Mouse (Mus musculus): ENCODE data around the gene Atp6v0a4. TPM values are rescaled to one million over a fixed set of nuclear protein-coding genes. Genes with fewer than 3 reads are reported as not detected.

The Atp6v0a4 gene
- 4.1 and 5.3 TPM in 2 replicates for polyA plus RNA-seq (2012; rRNA removed)

DNA sequence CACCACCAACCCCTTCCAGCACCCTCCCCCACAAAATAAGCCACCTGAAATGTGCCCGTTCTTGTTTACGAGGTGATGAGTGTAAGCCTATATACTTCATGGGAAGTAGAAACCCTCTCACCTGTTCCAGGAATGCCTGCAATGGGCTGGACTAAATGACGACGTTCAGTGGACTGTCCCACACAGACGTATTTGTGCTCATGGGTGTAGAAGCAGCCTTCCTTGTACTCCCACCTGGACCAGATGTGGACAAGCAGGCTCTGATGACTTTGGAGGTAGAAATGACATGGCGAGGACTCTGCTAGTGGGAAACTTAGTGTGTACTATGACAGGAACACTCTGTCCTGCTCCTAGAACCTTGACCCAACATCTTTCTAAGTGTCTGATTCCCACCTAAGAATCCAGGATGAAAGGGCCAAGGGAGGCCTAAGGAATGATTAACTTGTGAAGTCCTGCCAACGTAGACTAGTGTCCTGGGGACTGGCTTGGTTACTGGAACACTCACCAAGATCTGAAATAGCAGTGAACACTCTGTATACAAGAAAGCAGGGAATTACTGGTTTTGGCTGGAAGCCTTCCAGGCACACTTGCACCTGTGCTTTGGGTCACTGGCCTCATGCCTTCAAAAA lies at the start of gene Atp6v0a4:
Gene Atp6v0a4 (minus strand): TSS at position 380 of the 629 bp plus-strand sequence.
- no peak for DNase-seq (ENCODE audit: low read depth)

DNA sequence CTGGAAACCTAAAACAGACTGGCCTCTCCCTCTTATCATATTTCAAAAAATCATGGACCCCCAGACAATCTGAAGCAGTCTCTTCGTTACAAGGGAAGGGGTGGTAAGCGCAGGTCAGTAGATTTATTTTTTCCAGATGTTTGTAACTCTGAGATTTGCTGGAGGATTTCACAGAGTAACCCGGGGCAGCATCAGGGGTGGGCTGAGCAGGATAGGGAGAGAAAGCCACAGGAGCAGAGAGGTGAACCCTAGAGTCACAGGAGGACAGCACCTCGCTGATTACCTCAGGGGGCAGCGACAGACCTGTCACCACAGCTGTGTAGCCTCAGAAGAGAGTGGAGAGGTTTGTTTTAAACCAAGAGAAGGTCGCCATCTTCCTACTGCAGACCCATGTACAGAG lies 41.0 kb upstream of the Atp6v0a4 start:
- no peak for DNase-seq (ENCODE audit: low read depth)

DNA sequence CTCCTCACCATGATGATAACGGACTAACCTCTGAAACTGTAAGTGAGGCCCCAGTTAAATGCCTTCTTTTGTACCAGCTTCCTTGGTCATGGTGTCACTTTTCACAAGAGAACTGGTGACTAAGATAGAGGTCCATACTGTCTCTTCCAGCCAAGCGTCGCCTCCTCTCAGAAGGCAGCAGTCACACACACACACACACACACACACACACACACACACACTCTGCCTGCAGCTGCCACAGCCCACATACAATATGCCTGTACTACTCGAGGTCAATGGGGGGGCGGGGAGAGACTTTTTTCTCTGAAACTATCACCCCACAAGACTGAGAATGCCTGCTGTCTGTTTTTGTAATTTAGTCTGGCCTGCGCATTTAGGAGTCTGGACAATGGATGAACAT lies 40.3 kb upstream of the Atp6v0a4 start:
- DNase-seq (ENCODE audit: low read depth), result no peak

DNA sequence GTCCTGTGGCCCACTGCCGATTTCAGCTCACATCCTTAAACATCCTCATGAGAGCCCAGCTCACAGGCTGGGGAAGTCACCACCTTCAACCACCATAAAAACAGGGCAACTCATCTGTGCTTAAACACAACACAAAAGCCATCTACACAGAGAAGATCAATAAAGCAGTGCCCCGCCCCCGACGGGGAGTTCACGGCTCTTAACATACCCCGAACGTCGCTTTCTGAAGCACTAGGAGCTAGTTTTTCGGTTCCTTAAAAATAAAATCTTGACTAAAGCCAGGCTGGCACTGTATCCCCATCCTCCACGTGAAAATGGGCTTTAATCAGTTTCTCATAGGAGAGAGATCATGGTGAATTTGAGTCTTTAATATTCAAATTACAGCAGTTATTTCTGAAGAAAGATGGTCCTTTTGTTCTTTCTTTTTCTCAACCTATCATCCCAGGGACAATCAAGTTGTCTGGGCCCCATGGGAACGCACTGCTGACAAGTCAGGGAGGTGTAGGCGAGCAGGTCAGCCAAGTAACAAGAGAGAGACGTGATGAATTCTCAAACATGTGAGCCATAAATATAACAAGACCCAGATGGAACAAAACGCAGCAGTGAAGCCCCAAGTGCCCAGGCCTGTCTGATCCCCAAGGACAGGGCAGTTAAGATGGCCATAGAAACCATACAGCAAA lies 38.6 kb upstream of the Atp6v0a4 start:
- DNase-seq (ENCODE audit: low read depth), result no peak

DNA sequence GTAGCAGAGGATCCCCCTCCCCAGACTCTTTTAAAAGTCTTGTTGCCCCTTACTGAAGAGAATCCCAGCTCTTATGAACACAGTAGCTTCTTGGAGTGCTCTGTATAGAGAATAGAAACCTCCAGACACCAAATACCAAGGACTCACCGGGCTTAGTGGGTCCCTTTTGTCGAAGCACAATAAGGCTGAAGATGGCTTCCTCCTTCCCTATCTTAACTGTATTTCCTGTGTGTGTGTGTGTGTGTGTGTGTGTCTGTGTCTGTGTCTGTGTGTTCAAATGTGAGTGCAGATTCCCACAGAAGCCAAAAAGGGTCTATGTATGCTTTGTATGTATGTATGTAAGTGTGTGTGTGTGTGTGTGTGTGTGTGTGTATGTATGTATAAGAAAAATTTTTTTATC lies 36.2 kb upstream of the Atp6v0a4 start:
- DNase-seq (ENCODE audit: low read depth), result no peak

DNA sequence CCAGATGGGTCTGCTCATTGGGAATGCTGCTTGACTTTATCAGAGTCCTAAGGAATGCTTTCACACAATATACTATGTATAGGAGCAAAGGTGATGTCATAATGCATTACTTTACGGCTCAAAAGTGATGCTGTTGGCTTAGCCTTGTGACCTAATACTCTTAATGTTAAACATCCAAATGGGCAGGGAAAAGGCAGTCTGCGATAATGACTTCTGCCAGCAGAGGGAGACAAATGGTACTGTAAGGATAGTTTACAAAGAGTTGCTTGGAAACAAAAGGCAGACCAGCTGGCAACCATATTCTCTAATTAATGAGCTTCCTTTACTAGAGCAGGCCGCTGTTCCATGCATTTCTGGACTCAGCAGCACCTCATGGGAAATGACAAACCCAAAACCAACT lies 35.7 kb upstream of the Atp6v0a4 start:
- peak; percentile 38 for DNase-seq (ENCODE audit: low read depth)

DNA sequence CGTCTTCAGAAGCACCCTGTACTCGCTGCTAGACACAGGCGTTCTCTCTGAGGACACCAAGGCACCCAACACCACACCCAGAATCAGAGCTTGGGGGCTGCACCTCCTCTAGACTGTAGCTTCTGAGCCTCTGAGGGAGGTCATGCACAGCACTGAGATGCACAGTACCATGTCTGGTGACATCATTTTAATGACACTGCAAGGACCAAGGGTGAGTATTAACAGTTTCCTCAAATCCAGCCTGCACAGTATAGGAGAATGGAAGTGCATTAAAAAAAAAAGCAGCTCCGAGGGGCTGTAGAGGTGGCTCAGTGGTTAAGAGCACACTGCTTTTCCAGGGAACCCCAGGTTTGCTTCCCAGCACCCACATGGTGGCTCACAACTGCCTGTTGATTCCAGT lies 35.2 kb upstream of the Atp6v0a4 start:
- no peak for DNase-seq (ENCODE audit: low read depth)

DNA sequence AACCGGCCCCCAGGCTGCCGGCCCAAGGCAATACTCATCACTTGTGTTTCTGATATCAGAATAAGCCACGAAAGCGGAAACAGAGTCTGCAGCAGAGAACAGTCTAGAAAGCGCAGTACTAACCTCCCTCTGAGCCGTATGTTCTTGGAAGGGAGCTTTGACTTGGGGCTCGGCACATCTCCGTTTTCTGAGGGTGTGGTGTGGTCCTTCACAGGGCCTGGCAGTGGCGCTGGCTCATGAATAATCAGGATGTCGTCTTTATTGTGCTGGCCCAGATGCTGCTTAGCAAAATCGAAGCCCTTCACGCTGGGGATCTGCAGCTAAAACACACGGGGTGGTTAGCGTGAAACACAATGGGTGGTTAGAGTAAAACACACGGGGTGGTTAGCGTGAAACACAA lies 33.5 kb upstream of the Atp6v0a4 start:
- DNase-seq (ENCODE audit: low read depth), result no peak

DNA sequence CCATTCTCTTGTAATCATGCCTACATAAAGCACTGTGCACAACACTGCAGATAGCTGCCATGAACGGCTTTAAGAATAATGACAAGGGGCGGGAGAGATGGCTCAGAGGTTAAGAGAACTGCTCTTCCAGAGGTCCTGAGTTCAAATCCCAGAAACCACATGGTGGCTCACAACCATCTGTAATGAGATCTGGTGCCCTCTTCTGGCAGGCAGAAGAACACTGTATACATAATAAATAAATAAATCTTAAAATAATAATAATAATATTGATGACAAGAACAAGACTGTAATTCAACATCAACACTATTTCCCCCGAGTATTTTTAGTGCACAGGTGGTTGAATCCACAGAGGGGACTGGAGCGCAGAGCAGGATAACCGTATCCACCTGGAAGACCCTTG lies 31.8 kb upstream of the Atp6v0a4 start:
- DNase-seq (ENCODE audit: low read depth), result no peak

DNA sequence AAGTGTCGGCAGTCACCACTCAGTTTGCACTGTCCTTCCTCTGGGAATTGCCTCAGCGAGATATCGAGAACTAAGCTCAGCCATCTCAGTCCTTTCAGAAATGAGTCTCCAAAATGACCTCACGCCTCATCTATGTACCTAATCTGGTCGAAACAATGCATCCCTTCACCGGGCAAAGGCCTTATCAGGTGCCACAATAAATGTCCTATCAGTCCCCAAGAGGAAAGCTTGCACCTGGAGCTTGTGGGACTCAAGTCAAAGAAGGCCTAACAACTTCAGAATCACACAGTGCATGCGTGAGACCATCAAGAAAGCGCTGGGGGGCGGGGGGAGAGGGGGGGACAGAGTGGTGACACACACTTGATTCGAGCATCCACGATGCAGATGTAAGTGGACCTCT lies 27.9 kb upstream of the Atp6v0a4 start:
- DNase-seq (ENCODE audit: low read depth), result no peak

DNA sequence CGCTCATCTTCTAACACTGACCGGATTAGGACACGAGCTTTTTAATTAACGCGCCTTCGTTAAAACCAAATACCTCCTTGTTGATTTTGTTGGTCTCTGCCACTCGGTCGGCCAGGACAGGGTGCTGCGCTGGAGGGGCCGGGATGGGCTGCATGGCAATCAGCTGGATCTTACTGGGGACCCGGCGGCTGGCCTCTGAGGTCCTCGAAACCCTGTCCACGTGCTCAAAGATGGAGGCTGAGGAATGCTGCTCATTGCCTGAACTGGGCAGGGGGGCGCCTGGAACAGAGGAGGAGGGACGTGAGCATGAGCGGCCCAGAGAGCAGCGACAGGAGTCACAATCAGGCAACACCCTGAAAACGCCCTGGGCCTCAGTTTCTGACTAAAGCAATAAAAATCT lies 25.1 kb upstream of the Atp6v0a4 start:
- no peak for DNase-seq (ENCODE audit: low read depth)

DNA sequence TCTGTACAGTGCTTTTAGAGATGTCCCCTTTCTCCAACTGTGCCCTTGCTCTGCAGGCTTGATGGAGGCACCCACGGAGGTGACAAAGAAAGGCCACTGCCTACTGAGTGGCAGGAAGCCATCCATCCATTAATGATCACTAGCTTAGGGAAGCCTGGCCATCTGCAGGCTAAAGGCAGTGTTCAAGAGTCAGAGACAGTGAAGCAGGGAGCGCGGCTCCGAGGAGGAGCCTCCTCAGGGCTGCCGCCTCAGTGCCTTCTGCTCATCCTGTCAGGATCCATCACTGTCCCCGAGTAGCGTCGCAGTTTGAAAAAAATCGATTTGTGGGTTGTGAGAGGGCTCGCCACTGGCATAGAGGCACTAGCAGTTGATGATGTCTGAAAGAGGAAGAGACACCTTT lies 24.2 kb upstream of the Atp6v0a4 start:
- no peak for DNase-seq (ENCODE audit: low read depth)

DNA sequence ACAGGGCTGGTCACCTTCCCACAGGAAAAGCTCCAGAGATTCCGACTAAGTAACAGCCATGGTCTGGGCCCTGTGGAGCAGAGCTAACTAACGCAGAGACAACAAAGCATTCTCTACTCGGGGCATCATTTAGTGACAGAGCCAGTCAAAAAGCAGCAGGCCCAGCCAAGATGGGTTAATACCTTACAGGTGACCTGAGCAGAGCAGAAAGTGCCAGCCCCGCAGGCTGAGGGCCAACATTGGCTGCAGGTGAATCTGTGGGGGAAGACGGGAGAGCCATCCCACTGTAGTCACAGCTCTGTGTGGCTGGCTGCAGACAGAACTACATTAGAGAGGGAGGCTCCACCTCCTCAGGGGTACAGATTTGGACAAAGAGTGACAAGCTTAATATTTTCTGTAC lies 22.9 kb upstream of the Atp6v0a4 start:
- DNase-seq (ENCODE audit: low read depth), result no peak

DNA sequence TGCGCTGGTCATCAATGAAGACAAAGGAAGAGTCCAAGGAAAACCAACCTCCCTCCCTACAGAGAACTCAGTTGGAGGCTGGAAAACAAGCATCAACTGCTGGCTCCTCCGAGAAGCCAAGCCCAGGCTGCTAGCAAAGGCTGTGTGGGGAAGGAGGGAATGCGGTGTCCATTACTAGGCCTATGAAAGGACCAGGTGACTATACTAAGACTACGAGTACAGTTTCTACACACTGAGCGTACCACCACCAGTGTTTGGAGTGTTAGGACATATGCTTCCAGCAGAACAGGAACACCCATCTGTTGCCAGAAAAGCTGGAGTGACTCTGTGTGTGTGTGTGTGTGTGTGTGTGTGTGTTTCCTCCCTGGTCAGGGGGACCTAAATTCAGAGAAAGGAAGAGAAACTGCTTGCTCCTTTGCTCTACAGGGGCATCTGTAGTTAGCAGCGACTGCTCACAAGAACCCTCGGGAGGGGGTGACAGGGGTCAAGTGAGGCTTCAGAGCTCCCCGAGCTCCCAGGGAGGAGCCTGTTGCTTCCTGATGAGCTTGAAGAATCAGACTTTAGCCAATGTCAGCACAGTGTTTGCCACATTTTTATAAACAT lies 21.2 kb upstream of the Atp6v0a4 start:
- no peak for DNase-seq (ENCODE audit: low read depth)

DNA sequence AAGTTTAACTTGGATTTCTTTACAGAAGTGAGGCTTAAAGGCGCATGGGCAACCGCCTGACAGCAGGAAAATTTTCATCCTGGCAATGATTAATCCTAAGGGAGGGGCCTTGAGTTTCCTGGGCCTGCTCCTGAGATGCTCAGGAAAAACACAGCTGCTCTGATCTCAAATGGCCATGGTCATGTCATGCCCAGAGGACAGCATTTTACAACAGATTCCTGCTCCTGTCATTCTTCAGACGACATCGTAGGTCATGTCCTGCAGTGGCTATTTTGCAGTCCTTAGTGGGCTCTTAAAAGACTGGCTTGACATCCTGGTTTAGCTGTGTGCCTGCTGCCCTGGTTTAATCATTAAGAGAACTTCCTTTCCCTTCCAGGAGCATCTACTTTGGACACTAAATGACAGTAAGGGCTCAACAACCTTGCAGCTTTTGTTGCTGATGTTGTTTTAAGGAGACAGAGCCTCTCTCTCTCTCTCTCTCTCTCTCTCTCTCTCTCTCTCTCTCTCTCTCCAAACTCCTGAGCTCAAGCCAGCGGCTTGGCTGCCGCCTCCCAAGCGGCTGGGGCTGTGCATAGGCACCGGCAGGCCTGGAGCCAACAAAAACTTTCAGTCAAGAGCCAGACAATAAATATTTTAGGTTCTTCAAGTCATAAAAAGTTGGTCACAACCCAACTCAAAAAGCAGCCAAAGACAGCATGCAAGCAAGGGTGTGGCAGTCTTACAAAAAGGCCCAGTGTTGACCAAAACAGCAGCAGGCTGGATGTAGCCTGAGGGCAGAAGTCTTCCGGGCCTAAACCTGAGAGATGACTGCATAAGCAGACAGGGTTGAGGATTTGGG lies 20.0 kb upstream of the Atp6v0a4 start:
- DNase-seq (ENCODE audit: low read depth), result peak; percentile 83

DNA sequence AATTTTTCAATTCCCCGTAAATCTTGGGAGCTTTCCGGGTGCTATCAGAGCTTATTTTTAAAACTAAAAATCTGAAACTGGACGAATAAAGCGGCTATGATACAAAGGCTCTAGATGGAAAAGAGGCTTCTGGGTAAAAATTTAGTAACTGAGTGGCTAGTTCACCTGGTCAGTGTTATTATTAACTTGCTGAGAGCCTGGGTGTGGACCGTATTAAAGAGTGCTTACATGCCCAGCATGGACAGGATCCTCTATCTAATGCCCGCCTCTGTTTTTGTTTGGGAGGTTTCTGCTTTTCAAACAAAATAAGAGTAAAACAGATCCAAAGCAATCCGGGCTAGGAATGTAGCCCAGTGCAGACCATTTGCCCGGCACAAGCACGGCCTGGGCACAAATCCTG lies 16.0 kb upstream of the Atp6v0a4 start:
- DNase-seq (ENCODE audit: low read depth), result no peak

DNA sequence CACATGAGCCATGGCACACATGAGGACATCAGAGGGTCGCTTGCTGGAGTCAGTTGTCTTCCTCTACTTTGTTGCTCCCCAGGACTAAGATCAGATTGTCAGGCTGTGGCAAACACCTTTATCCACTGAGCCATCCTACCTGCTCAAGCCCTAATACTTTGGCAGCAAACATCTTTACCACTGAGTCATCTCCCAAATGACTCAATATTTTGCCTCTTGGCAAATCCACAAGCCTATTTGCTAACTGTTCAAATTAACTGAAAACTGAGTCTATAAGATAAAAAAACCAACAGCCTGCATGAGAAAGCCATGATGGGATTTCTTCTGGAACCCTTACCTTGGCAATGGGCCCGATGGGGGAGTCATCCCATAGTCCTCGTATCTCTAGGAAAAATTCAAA lies 14.7 kb upstream of the Atp6v0a4 start:
- no peak for DNase-seq (ENCODE audit: low read depth)

DNA sequence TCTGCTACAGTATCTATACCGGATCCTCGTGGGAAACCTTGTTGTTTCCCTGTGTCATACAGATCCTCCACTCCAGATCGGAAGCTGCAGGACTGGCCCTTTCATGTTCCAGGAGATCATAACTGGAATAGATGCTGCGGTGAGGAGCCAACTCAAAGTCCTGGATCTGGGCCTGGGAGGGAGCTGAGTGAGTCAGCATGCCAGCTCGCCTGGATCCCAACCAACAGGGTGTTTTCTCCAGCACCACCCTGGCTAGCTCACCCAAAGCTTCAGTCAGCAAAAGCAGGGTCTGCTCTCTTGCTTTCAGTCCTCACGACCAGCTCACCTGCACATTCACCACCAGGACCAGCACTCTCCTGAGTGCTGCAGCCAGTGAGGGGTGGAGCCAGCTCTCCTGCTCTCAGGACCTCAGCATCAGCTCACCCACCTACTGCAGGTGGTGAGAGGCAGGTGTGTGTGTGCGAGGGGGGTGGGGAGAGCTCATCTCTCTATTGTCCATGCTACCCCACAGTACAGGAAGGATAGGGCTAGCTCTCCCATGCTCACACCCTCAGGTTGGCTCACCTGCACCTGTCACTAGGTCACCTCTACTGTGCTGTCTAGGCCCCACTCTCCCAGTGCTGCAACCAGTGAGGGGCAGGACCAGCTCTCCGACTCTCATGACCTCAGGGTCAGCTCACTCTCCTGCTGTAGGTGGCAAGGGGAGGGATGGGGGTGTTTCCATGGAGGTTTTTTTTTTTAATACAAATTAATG lies 10.6 kb upstream of the Atp6v0a4 start:
- DNase-seq (ENCODE audit: low read depth), result peak; percentile 37

DNA sequence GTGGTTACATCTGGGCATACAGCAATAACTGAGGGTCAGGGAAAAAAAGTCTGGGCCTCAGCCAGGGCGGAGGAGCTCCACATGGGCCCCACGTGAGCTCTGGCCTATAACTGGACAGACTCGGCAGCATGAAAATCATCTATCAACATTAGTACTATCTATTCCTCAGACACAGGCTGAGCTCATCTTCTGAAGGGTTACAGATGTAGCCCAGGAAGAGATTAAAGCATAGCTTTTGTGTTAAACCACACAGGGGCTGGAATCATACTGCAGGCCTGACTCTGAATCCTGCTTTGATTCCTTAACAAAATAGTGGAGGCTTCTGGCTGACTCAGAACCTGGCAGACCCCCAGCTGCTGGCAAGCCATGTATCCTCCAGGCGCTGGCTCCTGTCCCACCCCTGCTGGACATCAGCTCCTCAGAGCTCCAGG lies 7.4 kb upstream of the Atp6v0a4 start:
- DNase-seq (ENCODE audit: low read depth), result no peak

DNA sequence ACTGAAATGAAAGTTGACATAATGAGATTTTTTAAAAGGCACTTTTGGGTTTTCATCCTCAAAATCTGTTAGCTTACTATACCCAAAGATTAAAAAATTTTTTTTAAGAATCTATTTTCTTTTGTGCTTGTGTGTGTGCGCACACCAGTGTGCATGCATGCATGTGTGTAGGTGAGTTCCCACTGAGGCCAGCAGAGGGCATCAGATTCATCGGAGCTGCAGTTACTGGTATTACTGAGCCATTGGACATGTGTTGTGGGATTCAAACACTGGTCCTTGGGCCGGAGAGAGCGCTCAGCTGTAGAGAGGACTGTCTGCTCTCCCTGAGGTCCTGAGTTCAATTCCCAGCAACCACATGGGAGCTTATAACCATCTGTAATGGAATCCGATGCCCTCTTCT lies 5.5 kb upstream of the Atp6v0a4 start:
- no peak for DNase-seq (ENCODE audit: low read depth)

DNA sequence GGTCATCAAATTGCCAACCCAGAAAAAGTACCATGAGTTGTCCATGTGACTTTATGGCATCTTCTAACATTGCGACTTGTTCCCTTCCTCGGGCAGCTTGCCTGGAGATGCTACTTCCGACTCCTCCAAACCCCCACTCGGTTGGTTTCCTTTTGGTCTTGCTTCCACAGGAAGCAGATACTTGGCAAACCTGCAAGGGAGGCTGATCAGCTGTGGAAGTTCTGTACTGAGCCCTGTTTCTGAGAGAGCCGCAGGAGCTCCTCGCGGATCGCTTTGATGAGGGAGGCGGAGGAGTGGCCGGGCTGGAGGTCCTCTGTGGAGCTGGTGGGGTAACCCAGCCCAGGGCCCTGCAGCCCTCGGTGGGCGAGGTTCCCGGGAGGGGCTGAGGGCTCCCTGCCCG lies 3.7 kb upstream of the Atp6v0a4 start:
- DNase-seq (ENCODE audit: low read depth), result no peak

DNA sequence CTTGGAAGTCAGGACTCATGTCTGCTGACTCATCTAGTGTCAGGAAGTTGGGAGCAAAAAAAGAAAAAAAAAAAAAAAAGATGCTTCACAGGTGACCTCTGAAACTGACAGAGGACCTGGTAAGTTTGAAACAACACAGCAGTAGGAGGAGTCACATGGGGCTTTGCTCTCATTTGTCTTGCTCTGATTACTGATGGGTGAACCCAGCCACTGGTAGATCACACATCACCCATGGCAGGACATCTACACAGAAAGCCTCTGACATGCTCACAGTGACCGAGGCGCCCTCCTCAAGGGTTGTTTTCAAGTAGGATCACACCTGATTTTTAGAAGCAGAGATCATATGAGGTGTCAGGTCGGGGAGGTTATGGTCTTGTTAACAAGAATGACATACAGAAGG lies 1.1 kb upstream of the Atp6v0a4 start:
- no peak for DNase-seq (ENCODE audit: low read depth)

Data from gonadal fat pad, adult 2 months (tissue).